Mouse (Mus musculus) ES-Bruce4 (cell line): ENCODE measurements around the gene 1810049J17Rik.

Source experiments
- CTCF ChIP-seq: IDR thresholded peaks from one replicate; pipeline ENCODE4 v1.8.1; 2011; ENCODE audit warnings: low read depth, low read length
- POLR2A ChIP-seq: IDR thresholded peaks from one replicate; pipeline ENCODE4 v1.8.1; 2011; ENCODE audit warnings: low read length; ENCODE audit not compliant: insufficient read depth

- TF ChIP-seq CTCF (no peak), POLR2A (no peak)
Measured at GRCm38 (mm10) chr15:12362701-12363040, 41.0 kb upstream of the 1810049J17Rik start.
